Mouse (Mus musculus): ENCODE data around the gene Ebpl.

DNA sequence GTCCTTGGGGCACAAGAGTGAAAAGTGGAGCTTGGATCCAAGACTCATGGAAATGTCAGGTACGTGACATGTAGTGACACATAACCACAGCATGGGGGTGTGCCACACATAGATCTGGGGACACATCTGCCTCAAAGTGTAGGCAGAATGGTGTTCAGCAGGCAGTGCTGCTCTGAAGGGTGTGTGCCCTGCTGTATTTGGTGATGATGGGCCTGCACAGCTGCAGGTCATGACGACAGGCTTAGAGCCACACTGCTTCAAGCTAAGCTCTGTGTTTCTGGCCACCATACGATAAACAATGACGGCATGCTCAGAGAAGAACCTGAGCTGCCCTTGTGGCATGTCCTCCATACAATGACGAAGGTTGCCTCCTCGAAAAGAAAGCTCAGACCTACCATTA is 60.4 kb downstream of the Ebpl start:
- TF ChIP-seq TCF12 (IDR thresholded peaks at IDR 0.05; ENCODE audit: low read depth, low read length) (no peak), CTCF (conservative IDR thresholded peaks at IDR 0.05 in 1 of 2, IDR thresholded peaks at IDR 0.05 in 1 of 2; ENCODE audit: low read depth in 2 of 2, low read length in 2 of 2) (no peak)

All from CH12.LX (cell line).